Mouse (Mus musculus) lung, postnatal 10 days (tissue): ENCODE results near the gene Mtf2.
A peak's percentile ranks its signal among the peaks of the same experiment; 100 is the strongest.
"Not testable (repeated sequence)": the region's sequence is repeated elsewhere in the genome, so short reads cannot be mapped to it uniquely, and the experiment has no call there.

ENCODE experiments used
- DNase-seq: peaks from one replicate; pipeline ENCODE4 v3.0.0; 2021

Mtf2 gene

DNA sequence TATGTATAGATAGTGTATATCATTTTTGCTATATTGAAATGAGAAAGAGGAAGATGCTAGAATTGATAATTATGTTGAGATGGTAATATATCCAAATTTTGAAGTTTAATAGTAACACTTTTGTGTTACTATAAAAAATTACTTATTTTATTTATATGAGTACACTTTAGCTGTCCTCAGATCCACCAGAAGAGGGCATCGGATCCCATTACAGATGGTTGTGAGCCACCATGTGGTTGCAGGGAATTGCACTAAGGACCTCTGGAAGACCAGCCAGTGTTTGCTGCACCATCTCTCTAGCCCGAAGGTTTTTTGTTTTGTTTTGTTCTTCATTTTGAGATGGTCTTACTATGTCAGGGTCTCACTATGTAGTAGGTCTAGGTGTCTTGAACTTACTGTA is 20.0 kb downstream of the Mtf2 start:
- DNase-seq, result no peak

DNA sequence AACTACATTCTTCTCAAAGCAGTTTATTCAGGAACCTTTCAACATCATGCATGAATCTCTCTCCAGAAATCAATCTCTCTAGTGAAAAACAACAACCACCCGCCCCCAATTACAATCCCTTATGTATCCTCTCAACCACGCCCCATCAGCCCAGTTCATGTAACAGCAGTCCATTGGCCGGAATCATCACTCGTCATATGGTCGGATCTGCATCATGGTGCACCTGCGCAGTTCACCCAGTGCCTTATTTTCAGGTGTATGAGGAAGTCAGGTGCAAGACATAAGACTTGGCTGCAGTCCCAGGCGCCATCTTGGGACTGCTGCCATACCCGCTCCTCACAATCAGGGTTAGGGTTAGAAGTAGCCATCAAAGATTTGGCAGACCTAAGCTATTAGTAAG is 27.3 kb downstream of the Mtf2 start:
- not testable (repeated sequence) for DNase-seq

DNA sequence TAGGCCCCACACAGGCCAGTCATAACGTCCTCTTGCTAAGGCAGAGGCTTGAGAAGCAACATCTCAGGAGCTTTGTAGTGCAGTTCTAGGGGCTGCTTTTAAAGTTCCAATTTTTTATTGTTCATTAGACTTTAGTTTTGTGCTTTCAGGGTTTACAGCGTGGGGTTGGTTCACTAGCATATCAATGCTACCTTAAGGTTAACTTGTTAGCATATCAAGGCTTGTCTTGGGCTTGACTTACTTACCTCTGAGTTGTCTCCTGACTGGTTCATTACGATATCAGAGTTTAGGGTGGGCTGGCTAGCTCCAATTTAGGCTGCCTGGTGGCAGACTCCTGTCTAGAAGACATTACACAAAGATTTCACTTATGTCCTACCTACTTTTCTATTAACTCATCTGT is 32.2 kb downstream of the Mtf2 start:
- no peak for DNase-seq

DNA sequence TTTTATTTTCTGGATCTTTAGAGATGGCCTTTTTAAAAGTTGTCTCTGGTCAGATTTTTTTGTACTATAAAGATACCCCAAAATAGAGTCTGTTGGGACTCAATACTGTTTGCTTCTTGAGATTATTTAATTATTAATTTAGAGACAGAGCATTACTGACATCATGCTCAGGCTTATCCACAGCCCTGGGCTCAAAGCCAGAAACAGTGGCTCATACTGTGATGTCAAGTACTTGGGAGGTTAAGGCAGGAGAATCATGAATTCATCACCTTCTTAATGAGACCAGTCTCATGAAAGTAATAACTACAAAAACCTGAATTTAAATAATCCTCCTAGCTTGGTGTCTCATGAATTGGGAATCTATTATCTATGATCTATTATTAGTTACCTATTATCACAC is 34.7 kb downstream of the Mtf2 start:
- no peak for DNase-seq

- no peak for DNase-seq
Measured at GRCm38 (mm10) chr5:108104306-108104705, 38.8 kb downstream of the Mtf2 start.

DNA sequence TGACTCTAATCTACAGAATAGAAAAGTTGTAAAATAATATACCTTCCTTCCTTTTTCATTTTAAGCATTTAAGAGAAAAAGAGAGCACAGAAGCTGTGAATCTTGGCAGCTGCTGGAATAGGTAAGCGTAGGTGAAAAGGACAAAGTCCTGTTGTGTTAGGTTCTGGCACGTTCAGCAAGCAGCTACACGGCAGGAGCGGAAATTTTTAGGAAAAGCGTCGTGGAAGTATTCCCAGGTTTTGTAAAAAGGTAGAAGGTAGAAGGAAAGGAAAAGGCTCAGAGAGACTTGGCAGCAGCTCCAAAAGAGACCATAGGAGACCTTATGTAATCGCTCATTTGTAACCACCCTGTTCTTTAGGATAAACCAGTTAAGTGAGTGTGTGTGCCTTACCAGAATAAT is 43.9 kb downstream of the Mtf2 start:
- DNase-seq, result no peak

DNA sequence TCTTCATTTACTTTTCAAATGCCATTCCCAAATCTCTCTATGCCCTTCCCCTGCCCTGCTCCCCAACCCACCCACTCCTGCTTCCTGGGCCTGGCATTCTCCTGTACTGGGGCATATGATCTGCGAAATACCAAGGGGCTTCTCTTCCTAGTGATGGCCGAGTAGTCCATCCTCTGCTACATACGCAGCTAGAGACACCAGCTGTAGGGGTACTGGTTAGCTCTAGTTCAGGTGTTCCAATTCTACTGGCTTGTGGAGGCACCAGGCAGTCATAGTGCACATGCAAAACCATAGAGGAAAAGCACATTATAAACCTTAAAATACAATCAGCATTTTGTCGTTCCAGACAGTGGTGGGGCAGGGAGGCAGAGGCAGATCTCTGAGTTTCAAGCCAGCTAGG is 52.2 kb downstream of the Mtf2 start:
- no peak for DNase-seq

- DNase-seq, result no peak
Measured at GRCm38 (mm10) chr5:108120221-108120900, 54.9 kb downstream of the Mtf2 start.

GRCm38 (mm10) chr5:108131849-108132440 is 66.5 kb downstream of the Mtf2 start:
- DNase-seq, result peak; percentile 65

- peak; percentile 98 for DNase-seq
Measured at GRCm38 (mm10) chr5:108132441-108133243, 67.2 kb downstream of the Mtf2 start, which contains the start of the genes Tmed5 and Ccdc18. Tmed5 (minus strand) TSS chr5:108132620. Ccdc18 (plus strand) TSS chr5:108132875.

DNA sequence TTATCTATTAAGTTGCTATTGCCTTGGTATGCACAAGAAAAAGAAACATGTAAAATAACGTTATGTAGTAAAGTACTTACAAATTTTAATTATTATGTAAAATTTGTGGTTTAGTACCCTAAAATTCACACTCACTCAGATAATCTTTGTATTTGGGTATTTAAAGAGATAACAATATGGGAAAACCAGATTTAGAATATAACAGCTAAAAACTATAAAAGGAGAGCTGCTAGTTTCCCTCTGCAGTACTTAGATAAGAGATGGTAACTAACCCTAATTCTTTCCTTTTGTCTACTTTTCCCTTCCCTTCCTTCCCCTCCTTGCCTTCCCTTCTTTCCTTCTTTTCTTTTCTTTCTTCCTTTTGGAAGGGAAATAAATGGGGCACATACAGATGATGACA is 87.1 kb downstream of the Mtf2 start:
- no peak for DNase-seq
